Mouse (Mus musculus): ENCODE measurements around the gene Parl.

DNA sequence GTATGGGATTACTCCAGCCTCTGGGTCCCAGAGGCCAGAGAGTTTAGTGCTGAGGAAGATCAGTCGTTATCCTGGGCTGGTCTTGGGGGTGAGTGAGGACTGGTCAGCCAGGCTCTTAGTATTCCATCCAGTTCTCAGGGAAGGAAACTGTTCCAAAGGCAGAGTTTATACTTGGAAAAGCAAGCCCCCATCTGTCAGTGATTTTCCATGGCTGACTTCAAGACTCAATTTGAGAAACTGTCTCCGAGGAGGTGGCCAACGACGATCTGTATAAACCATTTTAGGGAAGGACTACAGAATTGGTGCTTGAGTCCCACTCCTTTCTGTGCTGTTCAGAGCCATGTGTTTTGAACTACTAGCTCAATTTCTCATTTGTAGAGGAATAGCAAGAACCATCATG lies 63.5 kb downstream of the Parl start:
- no peak for TF ChIP-seq E2F4 (IDR thresholded peaks at IDR 0.05; ENCODE audit: borderline replicate concordance, low read depth, low read length)
- TF ChIP-seq RCOR1 (IDR thresholded peaks at IDR 0.05; ENCODE audit: low read depth, low read length): no peak
- no peak for TF ChIP-seq TCF12 (IDR thresholded peaks at IDR 0.05; ENCODE audit: low read depth, low read length)

Measured in MEL (cell line).